Mouse (Mus musculus): Measurements from ENCODE around the gene Farp2.

DNA sequence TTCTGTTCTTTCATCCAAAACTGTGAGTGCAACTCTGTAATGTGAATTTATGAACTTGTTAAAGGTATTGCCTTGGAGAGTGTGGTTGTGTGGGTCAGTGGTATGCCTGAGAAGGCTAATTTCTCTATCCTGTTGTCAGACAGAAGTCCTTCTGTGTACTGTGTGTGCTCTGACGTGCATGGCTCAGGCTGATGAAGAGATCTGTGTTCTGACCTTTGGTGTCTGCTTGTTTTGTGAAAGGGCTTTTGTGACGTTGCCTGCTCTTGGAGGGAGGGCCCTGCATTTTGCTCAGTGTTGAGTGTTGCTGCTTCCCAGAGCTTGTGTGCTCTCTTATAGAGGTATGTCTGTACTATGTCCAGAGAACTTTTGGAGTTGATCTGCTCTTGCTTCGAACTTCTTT lies 55.1 kb downstream of the Farp2 start:
- TF ChIP-seq CTCF (IDR thresholded peaks at IDR 0.05; ENCODE audit: low read depth) (no peak), EP300 (IDR thresholded peaks at IDR 0.05; ENCODE audit: low read depth) (no peak)

Measured in heart, postnatal 0 days (tissue).